Mouse (Mus musculus): ENCODE measurements around the gene Oard1.

- TF ChIP-seq POLR2A (IDR thresholded peaks at IDR 0.05; ENCODE audit: insufficient read depth, low read length) (no peak), CTCF (IDR thresholded peaks at IDR 0.05; ENCODE audit: low read depth, low read length) (no peak), EP300 (IDR thresholded peaks at IDR 0.05; ENCODE audit: insufficient read depth, low read depth, low read length) (no peak)
Measured at GRCm38 (mm10) chr17:48433006-48433655, 23.3 kb downstream of the Oard1 start.
